Mouse (Mus musculus): ENCODE results near the gene Nfkbib. TPM values are rescaled to one million over a fixed set of nuclear protein-coding genes. Genes with fewer than 3 reads are reported as not detected.

Gene Nfkbib
- polyA plus RNA-seq, 1 experiment from 2014 or later: 37.9 TPM

- H3K27ac ChIP-seq: peak overlapping the region; percentile 96
- WGBS (ENCODE audit: missing documents): 78% methylated on average over 6 of the region's 8 CpGs
- H3K36me3 ChIP-seq (ENCODE audit: inconsistent target): no peaks in the 10 kb centered on the region
- peak overlapping the region; percentile 68; the same call in 1 of the 2 replicates for H3K4me3 ChIP-seq (ENCODE audit: inconsistent target)
- H3K79me2 ChIP-seq (ENCODE audit: inconsistent target): peaks cover 15% of the 10 kb centered on the region
Measured at GRCm38 (mm10) chr7:28807641-28808220, 40.4 kb upstream of the Nfkbib start.

- Histone ChIP-seq H3K27ac (no peak overlapping the region), H3K36me3 (ENCODE audit: inconsistent target) (no peaks in the 10 kb centered on the region), H3K4me3 (ENCODE audit: inconsistent target) (no peak overlapping the region), H3K79me2 (ENCODE audit: inconsistent target) (peaks cover 6% of the 10 kb centered on the region)
- 71% methylated on average over 2 of the region's 4 CpGs for WGBS (ENCODE audit: missing documents)
Measured at GRCm38 (mm10) chr7:28806869-28807268, 39.6 kb upstream of the Nfkbib start.

GRCm38 (mm10) chr7:28803756-28804155, 36.4 kb upstream of the Nfkbib start:
- H3K27ac ChIP-seq: no peak overlapping the region
- H3K4me3 ChIP-seq (ENCODE audit: inconsistent target): no peak overlapping the region
- H3K36me3 ChIP-seq (ENCODE audit: inconsistent target): 0 out of 2 replicates have a peak, but pooled peaks cover 5% of the 10 kb centered on the region
- H3K79me2 ChIP-seq (ENCODE audit: inconsistent target): no peaks in the 10 kb centered on the region
- WGBS (ENCODE audit: missing documents): 87% methylated on average over 4 of the region's 4 CpGs

GRCm38 (mm10) chr7:28802846-28803588, 35.7 kb upstream of the Nfkbib start:
- 21% methylated on average over 10 of the region's 10 CpGs for WGBS (ENCODE audit: missing documents)
- H3K36me3 ChIP-seq (ENCODE audit: inconsistent target): peaks cover 11% of the 10 kb centered on the region; the same call in 1 of the 2 replicates

GRCm38 (mm10) chr7:28801901-28802670, 34.8 kb upstream of the Nfkbib start:
- H3K4me3 ChIP-seq (ENCODE audit: inconsistent target): no peak overlapping the region
- H3K79me2 ChIP-seq (ENCODE audit: inconsistent target): peaks cover 9% of the 10 kb centered on the region; the same call in 1 of the 2 replicates
- peak overlapping the region; percentile 40 for H3K27ac ChIP-seq
- H3K36me3 ChIP-seq (ENCODE audit: inconsistent target): peaks cover 15% of the 10 kb centered on the region; the same call in 1 of the 2 replicates
- 55% methylated on average over 10 of the region's 10 CpGs for WGBS (ENCODE audit: missing documents)

More at GRCm38 (mm10) chr7:28802846-28803588, 35.7 kb upstream of the Nfkbib start:
- Histone ChIP-seq H3K4me3 (ENCODE audit: inconsistent target) (no peak overlapping the region), H3K79me2 (ENCODE audit: inconsistent target) (no peaks in the 10 kb centered on the region; the same call in 1 of the 2 replicates), H3K27ac (peak overlapping the region; percentile 40)

- peaks cover 15% of the 10 kb centered on the region; the same call in 1 of the 2 replicates for H3K36me3 ChIP-seq (ENCODE audit: inconsistent target)
- 100% methylated on average over 2 of the region's 3 CpGs for WGBS (ENCODE audit: missing documents)
- H3K79me2 ChIP-seq (ENCODE audit: inconsistent target): peaks cover 12% of the 10 kb centered on the region; the same call in 1 of the 2 replicates
- no peak overlapping the region for H3K27ac ChIP-seq
- H3K4me3 ChIP-seq (ENCODE audit: inconsistent target): no peak overlapping the region
Measured at GRCm38 (mm10) chr7:28801451-28801850, 34.1 kb upstream of the Nfkbib start.

- Histone ChIP-seq H3K79me2 (ENCODE audit: inconsistent target) (peaks cover 12% of the 10 kb centered on the region; the same call in 1 of the 2 replicates), H3K4me3 (ENCODE audit: inconsistent target) (no peak overlapping the region), H3K36me3 (ENCODE audit: inconsistent target) (peaks cover 15% of the 10 kb centered on the region; the same call in 1 of the 2 replicates), H3K27ac (no peak overlapping the region)
- 94% methylated on average over 9 of the region's 9 CpGs for WGBS (ENCODE audit: missing documents)
Measured at GRCm38 (mm10) chr7:28799994-28800393, 32.7 kb upstream of the Nfkbib start.

- H3K27ac ChIP-seq: peak overlapping the region; percentile 93
- 13% methylated on average over 32 of the region's 32 CpGs for WGBS (ENCODE audit: missing documents)
- peaks cover 15% of the 10 kb centered on the region; the same call in 1 of the 2 replicates for H3K36me3 ChIP-seq (ENCODE audit: inconsistent target)
- peaks cover 12% of the 10 kb centered on the region; the same call in 1 of the 2 replicates for H3K79me2 ChIP-seq (ENCODE audit: inconsistent target)
- peak overlapping the region; percentile 86 for H3K4me3 ChIP-seq (ENCODE audit: inconsistent target)
Measured at GRCm38 (mm10) chr7:28796562-28796975, 29.3 kb upstream of the Nfkbib start.

GRCm38 (mm10) chr7:28795832-28796231, 28.5 kb upstream of the Nfkbib start:
- Histone ChIP-seq H3K4me3 (ENCODE audit: inconsistent target) (peak overlapping the region; percentile 86), H3K79me2 (ENCODE audit: inconsistent target) (peaks cover 12% of the 10 kb centered on the region; the same call in 1 of the 2 replicates), H3K36me3 (ENCODE audit: inconsistent target) (peaks cover 15% of the 10 kb centered on the region; the same call in 1 of the 2 replicates), H3K27ac (peak overlapping the region; percentile 93)
- WGBS (ENCODE audit: missing documents): 3% methylated on average over 15 of the region's 15 CpGs

GRCm38 (mm10) chr7:28794496-28794895, 27.2 kb upstream of the Nfkbib start:
- Histone ChIP-seq H3K27ac (no peak overlapping the region), H3K4me3 (ENCODE audit: inconsistent target) (no peak overlapping the region), H3K79me2 (ENCODE audit: inconsistent target) (peaks cover 12% of the 10 kb centered on the region; the same call in 1 of the 2 replicates), H3K36me3 (ENCODE audit: inconsistent target) (peaks cover 15% of the 10 kb centered on the region; the same call in 1 of the 2 replicates)
- WGBS (ENCODE audit: missing documents): 90% methylated on average over 3 of the region's 3 CpGs

GRCm38 (mm10) chr7:28793834-28794233, 26.5 kb upstream of the Nfkbib start:
- Histone ChIP-seq H3K79me2 (ENCODE audit: inconsistent target) (peaks cover 12% of the 10 kb centered on the region; the same call in 1 of the 2 replicates), H3K27ac (no peak overlapping the region), H3K4me3 (ENCODE audit: inconsistent target) (no peak overlapping the region), H3K36me3 (ENCODE audit: inconsistent target) (peaks cover 11% of the 10 kb centered on the region; the same call in 1 of the 2 replicates)
- WGBS (ENCODE audit: missing documents): 38% methylated on average over 2 of the region's 2 CpGs

- Histone ChIP-seq H3K27ac (no peak overlapping the region), H3K79me2 (ENCODE audit: inconsistent target) (peaks cover 8% of the 10 kb centered on the region; the same call in 1 of the 2 replicates), H3K36me3 (ENCODE audit: inconsistent target) (no peaks in the 10 kb centered on the region; the same call in 1 of the 2 replicates), H3K4me3 (ENCODE audit: inconsistent target) (no peak overlapping the region)
- 73% methylated on average over 11 of the region's 14 CpGs for WGBS (ENCODE audit: missing documents)
Measured at GRCm38 (mm10) chr7:28792391-28793185, 25.3 kb upstream of the Nfkbib start.

GRCm38 (mm10) chr7:28791706-28792105, 24.4 kb upstream of the Nfkbib start:
- no peak overlapping the region for H3K4me3 ChIP-seq (ENCODE audit: inconsistent target)
- no peak overlapping the region for H3K27ac ChIP-seq
- peaks cover 2% of the 10 kb centered on the region; the same call in 1 of the 2 replicates for H3K36me3 ChIP-seq (ENCODE audit: inconsistent target)
- no peaks in the 10 kb centered on the region for H3K79me2 ChIP-seq (ENCODE audit: inconsistent target)
